In the genomic region with DNA sequence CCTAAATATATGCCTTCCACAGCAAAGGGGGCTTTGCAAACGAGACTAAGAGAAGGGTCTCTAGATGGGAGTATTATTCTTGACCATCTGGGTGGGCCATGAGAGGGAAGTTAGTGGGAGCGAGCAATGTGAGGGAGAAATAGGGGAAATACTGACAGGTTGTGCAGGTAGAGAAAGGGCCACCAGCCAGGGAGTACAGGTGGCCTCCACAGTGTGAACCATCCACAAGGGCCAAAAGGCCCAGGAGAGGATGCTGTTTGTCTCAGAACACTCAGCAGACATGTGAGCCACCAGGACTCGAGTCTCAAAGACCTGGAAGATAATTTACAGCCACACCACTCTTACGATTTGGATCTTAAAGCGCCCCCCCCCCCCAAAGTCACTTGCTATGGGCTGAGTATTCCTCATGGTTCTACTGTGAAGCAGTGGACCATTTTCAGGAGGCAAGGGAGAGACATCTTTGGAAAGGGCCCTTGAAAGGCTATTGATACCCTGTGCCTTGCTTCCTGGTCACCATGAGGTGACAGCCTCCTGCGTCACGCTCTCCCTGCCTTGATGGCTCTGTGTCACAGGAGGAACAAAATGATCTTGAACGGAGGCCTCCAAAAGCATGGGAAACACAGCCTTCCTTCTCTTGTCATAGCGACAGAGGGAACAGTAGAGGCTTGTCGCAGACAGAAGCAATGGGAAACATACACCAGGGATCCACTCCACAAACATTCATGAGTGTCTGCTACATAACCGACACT, we compare ENCODE assay signal across 19 mouse cellular contexts. TPM values are rescaled to one million over a fixed set of nuclear protein-coding genes. Genes with fewer than 3 reads are reported as not detected.
"Had no signal": no experiment of that assay in that cellular context is flagged by ENCODE, and none has a peak within 500 bp of the region (broad histone marks: within the 10 kb centered on the region; RNA-seq: fewer than 3 reads in every experiment).

No protein-coding gene starts in this region.

- H3K9me3 ChIP-seq: limb, embryonic 10.5 days; liver, embryonic 15.5 days; midbrain, embryonic 12.5 days had no signal

- H3K9ac ChIP-seq: liver, embryonic 15.5 days; midbrain, embryonic 12.5 days had no signal

- H3K27ac ChIP-seq: limb, embryonic 10.5 days; liver, embryonic 15.5 days; macrophage; midbrain, embryonic 12.5 days had no signal

- H3K4me3 ChIP-seq: left cerebral cortex, adult 2 months; limb, embryonic 10.5 days; liver, embryonic 15.5 days; midbrain, embryonic 12.5 days had no signal

- H3K36me3 ChIP-seq: liver, embryonic 15.5 days had no signal

- H3K4me2 ChIP-seq: liver, embryonic 11.5 days; liver, embryonic 15.5 days; midbrain, embryonic 12.5 days had no signal

- H3K27me3 ChIP-seq: liver, embryonic 15.5 days; midbrain, embryonic 12.5 days had no signal

- DNase-seq: kidney, postnatal 10 days; kidney, postnatal 4 days; lung, adult 2 months; lung, postnatal 10 days; thymus, adult 18-20 months; thymus, postnatal 14 days had no signal

RNA-seq across cellular contexts. Expression of a gene that starts 26.1 kb away (rescaled TPM):
- total RNA-seq: layer of hippocampus, postnatal 25 days; left cerebral cortex, adult 2 months; left cerebral cortex, postnatal 14 days; megakaryocyte-erythroid progenitor cell, adult 5-6 weeks; midbrain, postnatal 0 days had no signal
- polyA plus RNA-seq: limb, embryonic 10.5 days; limb, embryonic 14.5 days; liver, embryonic 11.5 days; liver, embryonic 15.5 days; lung, adult 2 months; macrophage; midbrain, embryonic 12.5 days; midbrain, postnatal 0 days; neural tube, embryonic 14.5 days; stomach, embryonic 14.5 days had no signal
